Mouse (Mus musculus): ENCODE measurements around the gene Grin2a. TPM values are rescaled to one million over a fixed set of nuclear protein-coding genes. Genes with fewer than 3 reads are reported as not detected.

Gene Grin2a
- polyA plus RNA-seq, 2 experiments = not detected

GRCm38 (mm10) chr16:9886155-9886554 lies 109.2 kb downstream of the Grin2a start:
- Histone ChIP-seq H3K27ac (no peak overlapping the region), H3K4me1 (replicated peaks; ENCODE audit: control insufficient read depth in 2 of 2, insufficient read depth in 2 of 2, low read length in 1 of 2) (no peaks in the 10 kb centered on the region), H3K9ac (replicated peaks) (no peak overlapping the region), H3K4me2 (ENCODE audit: low read depth) (no peak overlapping the region), H3K36me3 (replicated peaks; ENCODE audit: control insufficient read depth, insufficient read depth, low read depth) (no peaks in the 10 kb centered on the region), H3K4me3 (ENCODE audit: insufficient read depth in 1 of 2, low read depth in 2 of 2, low read length in 2 of 2) (no peak overlapping the region), H3K27me3 (ENCODE audit: control insufficient read depth, insufficient read depth, low read length) (no peaks in the 10 kb centered on the region), H3K9me3 (ENCODE audit: control insufficient read depth, low read length) (no peaks in the 10 kb centered on the region)
- DNase-seq (ENCODE audit: low read depth in 3 of 3, low spot score in 3 of 3) (no peak), ATAC-seq (ENCODE audit: insufficient read depth) (no peak)
- no peak for TF ChIP-seq CTCF (IDR thresholded peaks at IDR 0.05; ENCODE audit: low read depth)
- 62% methylated on average over 4 of the region's 4 CpGs for WGBS (ENCODE audit: insufficient replicate concordance)

DNA sequence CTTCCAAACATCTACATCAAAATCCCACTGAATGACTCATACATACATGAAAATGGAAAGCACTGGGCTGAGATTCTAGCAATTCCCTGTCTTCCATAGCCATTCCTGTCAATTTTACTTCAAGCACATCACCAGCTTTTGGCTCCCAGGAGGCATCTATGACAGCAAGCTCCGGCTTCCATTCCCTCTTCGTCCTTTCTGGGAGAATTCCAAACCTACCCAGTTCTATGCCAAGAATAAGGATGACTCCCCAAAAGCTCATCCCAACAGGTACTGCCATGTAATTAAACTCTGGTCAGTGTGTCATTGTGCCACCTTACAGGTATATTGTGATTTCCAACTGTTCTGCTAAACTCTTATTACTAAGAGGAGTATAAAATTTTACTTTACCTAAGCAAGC lies 111.2 kb downstream of the Grin2a start:
- TF ChIP-seq EP300 (IDR thresholded peaks at IDR 0.05; ENCODE audit: low read depth) = no peak
- TF ChIP-seq CTCF (IDR thresholded peaks at IDR 0.05; ENCODE audit: low read depth) = no peak
- H3K4me1 ChIP-seq (replicated peaks; ENCODE audit: control insufficient read depth in 2 of 2, insufficient read depth in 2 of 2, low read length in 1 of 2) = no peaks in the 10 kb centered on the region

GRCm38 (mm10) chr16:9882420-9882819 lies 112.9 kb downstream of the Grin2a start:
- Histone ChIP-seq H3K36me3 (replicated peaks; ENCODE audit: control insufficient read depth, insufficient read depth, low read depth) (no peaks in the 10 kb centered on the region), H3K4me2 (ENCODE audit: low read depth) (no peak overlapping the region), H3K4me3 (ENCODE audit: insufficient read depth in 1 of 2, low read depth in 2 of 2, low read length in 2 of 2) (no peak overlapping the region), H3K27me3 (ENCODE audit: control insufficient read depth, insufficient read depth, low read length) (no peaks in the 10 kb centered on the region), H3K27ac (no peak overlapping the region), H3K4me1 (replicated peaks; ENCODE audit: control insufficient read depth in 2 of 2, insufficient read depth in 2 of 2, low read length in 1 of 2) (no peaks in the 10 kb centered on the region), H3K9me3 (ENCODE audit: control insufficient read depth, low read length) (no peaks in the 10 kb centered on the region), H3K9ac (replicated peaks) (no peak overlapping the region)
- no peak for DNase-seq (ENCODE audit: low read depth in 3 of 3, low spot score in 3 of 3)
- TF ChIP-seq CTCF (IDR thresholded peaks at IDR 0.05; ENCODE audit: low read depth) = no peak
- no peak for ATAC-seq (ENCODE audit: insufficient read depth)
- WGBS (ENCODE audit: insufficient replicate concordance) = 41% methylated on average over 4 of the region's 4 CpGs

More for the DNA sequence above, 111.2 kb downstream of the Grin2a start:
- no peak overlapping the region for H3K27ac ChIP-seq
- ATAC-seq (ENCODE audit: insufficient read depth) (no peak), DNase-seq (ENCODE audit: low read depth in 3 of 3, low spot score in 3 of 3) (no peak)
- no peaks in the 10 kb centered on the region for H3K27me3 ChIP-seq (ENCODE audit: control insufficient read depth, insufficient read depth, low read length)
- no peaks in the 10 kb centered on the region for H3K9me3 ChIP-seq (ENCODE audit: control insufficient read depth, low read length)
- H3K4me2 ChIP-seq (ENCODE audit: low read depth) = no peak overlapping the region
- no peaks in the 10 kb centered on the region for H3K36me3 ChIP-seq (replicated peaks; ENCODE audit: control insufficient read depth, insufficient read depth, low read depth)
- H3K4me3 ChIP-seq (ENCODE audit: insufficient read depth in 1 of 2, low read depth in 2 of 2, low read length in 2 of 2) = no peak overlapping the region
- 70% methylated on average over 2 of the region's 2 CpGs for WGBS (ENCODE audit: insufficient replicate concordance)
- no peak overlapping the region for H3K9ac ChIP-seq (replicated peaks)

DNA sequence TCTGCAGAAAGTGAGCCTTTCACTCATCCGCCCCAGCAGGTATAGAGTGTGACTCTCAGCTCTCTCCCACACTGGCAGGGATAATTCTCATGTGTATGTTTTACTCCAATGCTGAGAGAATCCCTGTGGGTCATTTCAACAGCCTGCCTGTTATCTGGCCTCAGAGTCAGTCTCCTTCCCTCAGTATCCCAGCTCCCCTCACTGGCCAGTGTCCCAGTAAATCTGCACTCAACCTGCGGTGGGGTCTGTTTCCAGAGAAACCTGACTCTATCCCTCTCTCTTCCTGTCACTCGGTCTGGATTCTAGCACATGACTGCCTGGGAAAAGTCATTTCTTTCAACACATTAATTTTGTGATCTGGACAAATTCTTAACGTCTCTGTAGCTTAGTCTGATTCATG lies 122.4 kb downstream of the Grin2a start:
- 46% methylated on average over 4 of the region's 4 CpGs for WGBS (ENCODE audit: insufficient replicate concordance)
- Histone ChIP-seq H3K9me3 (ENCODE audit: control insufficient read depth, low read length) (no peaks in the 10 kb centered on the region), H3K4me2 (ENCODE audit: low read depth) (no peak overlapping the region), H3K27me3 (ENCODE audit: control insufficient read depth, insufficient read depth, low read length) (no peaks in the 10 kb centered on the region), H3K9ac (replicated peaks) (no peak overlapping the region), H3K27ac (no peak overlapping the region), H3K36me3 (replicated peaks; ENCODE audit: control insufficient read depth, insufficient read depth, low read depth) (no peaks in the 10 kb centered on the region), H3K4me3 (ENCODE audit: insufficient read depth in 1 of 2, low read depth in 2 of 2, low read length in 2 of 2) (no peak overlapping the region), H3K4me1 (replicated peaks; ENCODE audit: control insufficient read depth in 2 of 2, insufficient read depth in 2 of 2, low read length in 1 of 2) (no peaks in the 10 kb centered on the region)
- no peak for DNase-seq (ENCODE audit: low read depth in 3 of 3, low spot score in 3 of 3)
- no peak for TF ChIP-seq CTCF (IDR thresholded peaks at IDR 0.05; ENCODE audit: low read depth)
- no peak for TF ChIP-seq EP300 (IDR thresholded peaks at IDR 0.05; ENCODE audit: low read depth)
- no peak for ATAC-seq (ENCODE audit: insufficient read depth)

DNA sequence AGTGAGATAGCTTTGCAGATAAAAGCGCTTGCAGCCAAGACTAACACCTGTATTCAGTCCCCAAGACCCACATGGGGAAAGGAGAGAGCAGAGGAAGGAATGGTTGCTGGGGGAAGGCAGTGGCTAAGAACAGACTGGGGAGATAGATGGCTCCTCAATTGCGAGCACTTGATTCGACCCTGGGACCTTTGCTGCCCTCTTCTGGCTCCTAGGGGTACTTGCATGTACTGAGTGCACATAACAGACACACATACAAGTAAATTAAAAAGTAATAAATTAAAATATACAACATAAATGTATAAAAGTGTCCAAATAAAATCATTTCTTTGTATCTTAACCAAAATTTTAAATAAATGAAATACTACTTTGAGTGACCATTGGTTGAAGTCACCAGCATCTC lies 129.7 kb downstream of the Grin2a start:
- Histone ChIP-seq H3K27me3 (ENCODE audit: control insufficient read depth, insufficient read depth, low read length) (no peaks in the 10 kb centered on the region), H3K9ac (replicated peaks) (no peak overlapping the region), H3K4me3 (ENCODE audit: insufficient read depth in 1 of 2, low read depth in 2 of 2, low read length in 2 of 2) (no peak overlapping the region), H3K36me3 (replicated peaks; ENCODE audit: control insufficient read depth, insufficient read depth, low read depth) (no peaks in the 10 kb centered on the region), H3K9me3 (ENCODE audit: control insufficient read depth, low read length) (no peaks in the 10 kb centered on the region), H3K4me1 (replicated peaks; ENCODE audit: control insufficient read depth in 2 of 2, insufficient read depth in 2 of 2, low read length in 1 of 2) (no peaks in the 10 kb centered on the region), H3K27ac (no peak overlapping the region), H3K4me2 (ENCODE audit: low read depth) (no peak overlapping the region)
- WGBS (ENCODE audit: insufficient replicate concordance) = 57% methylated on average over 3 of the region's 3 CpGs
- ATAC-seq (ENCODE audit: insufficient read depth) = no peak
- no peak for TF ChIP-seq EP300 (IDR thresholded peaks at IDR 0.05; ENCODE audit: low read depth)
- TF ChIP-seq CTCF (IDR thresholded peaks at IDR 0.05; ENCODE audit: low read depth) = peak; percentile 42
- no peak for DNase-seq (ENCODE audit: low read depth in 3 of 3, low spot score in 3 of 3)

Data from liver, embryonic 14.5 days (tissue).